Mouse (Mus musculus) MEL (cell line): Measurements from ENCODE around the gene Fam124a. TPM values are rescaled to one million over a fixed set of nuclear protein-coding genes. Genes with fewer than 3 reads are reported as not detected.

Experiments
- DNase-seq: peaks from one replicate; pipeline ENCODE4 v3.0.0; 2011; ENCODE audit warnings: low read depth, low spot score
- H3K27ac ChIP-seq: 2 replicates; pipeline ENCODE4 v1.5.1; 2012; ENCODE audit warnings: low read depth, mild to moderate bottlenecking, control low read depth, low read length, moderate library complexity; ENCODE audit not compliant: control insufficient read depth
- H3K27me3 ChIP-seq, 2 experiments: fragments of 150-350 bp in 1 of 2; sonication (generic) in 1 of 2; 2 replicates each; pipeline ENCODE4 v1.6.1; 2012; ENCODE audit warnings: low read length in 2 of 2, mild to moderate bottlenecking in 2 of 2, improper control_type of control experiment in 1 of 2, moderate library complexity in 1 of 2; ENCODE audit not compliant: insufficient read depth in 2 of 2, control insufficient read depth in 1 of 2
- H3K36me3 ChIP-seq, 2 experiments: 2 replicates each; pipeline ENCODE4 v1.6.1; 2012 to 2014; ENCODE audit warnings: low read length in 2 of 2, improper control_type of control experiment in 1 of 2, inconsistent platforms in 1 of 2, mild to moderate bottlenecking in 1 of 2; ENCODE audit not compliant: insufficient read depth in 2 of 2, control insufficient read depth in 1 of 2
- H3K4me1 ChIP-seq, 2 experiments: fragments of 150-350 bp in 1 of 2; sonication (generic) in 1 of 2; 2 replicates each; pipeline ENCODE4 v1.6.1; 2012; ENCODE audit warnings: low read length in 2 of 2, improper control_type of control experiment in 1 of 2, mild to moderate bottlenecking in 1 of 2; ENCODE audit not compliant: insufficient read depth in 2 of 2, control insufficient read depth in 1 of 2
- H3K4me3 ChIP-seq, 2 experiments: fragments of 150-350 bp in 1 of 2; sonication (generic) in 1 of 2; 2 replicates each; pipeline ENCODE4 v1.5.1; 2012; ENCODE audit warnings: low read depth in 2 of 2, low read length in 2 of 2, mild to moderate bottlenecking in 2 of 2, moderate library complexity in 2 of 2, control low read depth in 1 of 2, improper control_type of control experiment in 1 of 2; ENCODE audit not compliant: control insufficient read depth in 1 of 2, insufficient read depth in 1 of 2
- H3K79me2 ChIP-seq: 2 replicates; pipeline ENCODE4 v1.6.1; 2012; ENCODE audit warnings: mild to moderate bottlenecking, low read length, moderate library complexity; ENCODE audit not compliant: control insufficient read depth, poor library complexity, insufficient read depth
- H3K9ac ChIP-seq: 2 replicates; pipeline ENCODE4 v1.6.1; 2012; ENCODE audit warnings: low read depth, mild to moderate bottlenecking, control low read depth, low read length, moderate library complexity; ENCODE audit not compliant: control insufficient read depth, poor library complexity, severe bottlenecking
- H3K9me3 ChIP-seq: fragments of 150-350 bp; sonication (generic); replicated peaks from 2 replicates; pipeline ENCODE4 v1.6.1; 2012; ENCODE audit warnings: mild to moderate bottlenecking, low read length, improper control_type of control experiment, moderate library complexity; ENCODE audit not compliant: insufficient read depth
- BHLHE40 ChIP-seq: IDR thresholded peaks from 2 replicates; pipeline ENCODE4 v1.6.1; 2012; ENCODE audit warnings: low read depth, mild to moderate bottlenecking, inconsistent platforms, low read length, improper control_type of control experiment, borderline replicate concordance
- CHD1 ChIP-seq: IDR thresholded peaks from 2 replicates; pipeline ENCODE4 v1.6.1; 2012; ENCODE audit warnings: low read depth, mild to moderate bottlenecking, inconsistent platforms, low read length, improper control_type of control experiment
- CHD2 ChIP-seq: IDR thresholded peaks from 2 replicates; pipeline ENCODE4 v1.6.1; 2011; ENCODE audit warnings: low read length, improper control_type of control experiment
- EP300 ChIP-seq, 2 experiments: IDR thresholded peaks; 2 replicates each; pipeline ENCODE4 v1.6.1; 2011; ENCODE audit warnings: improper control_type of control experiment in 2 of 2, low read length in 2 of 2, low read depth in 1 of 2, mild to moderate bottlenecking in 1 of 2
- ETS1 ChIP-seq: IDR thresholded peaks from 2 replicates; pipeline ENCODE4 v1.6.1; 2012; ENCODE audit warnings: low read depth, mild to moderate bottlenecking, inconsistent platforms, low read length, improper control_type of control experiment, moderate library complexity
- GABPA ChIP-seq: IDR thresholded peaks from 2 replicates; pipeline ENCODE4 v1.6.1; 2012; ENCODE audit warnings: low read depth, mild to moderate bottlenecking, inconsistent platforms, low read length, improper control_type of control experiment, moderate library complexity
- GATA1 ChIP-seq: IDR thresholded peaks from 2 replicates; pipeline ENCODE4 v1.6.1; 2011; ENCODE audit warnings: low read depth, low read length, improper control_type of control experiment
- HCFC1 ChIP-seq: IDR thresholded peaks from 2 replicates; pipeline ENCODE4 v1.6.1; 2012; ENCODE audit warnings: low read depth, mild to moderate bottlenecking, inconsistent platforms, low read length, improper control_type of control experiment, moderate library complexity
- JUND ChIP-seq: IDR thresholded peaks from 2 replicates; pipeline ENCODE4 v1.6.1; 2011; ENCODE audit warnings: low read depth, mild to moderate bottlenecking, improper control_type of control experiment, low read length
- MAX ChIP-seq: IDR thresholded peaks from 2 replicates; pipeline ENCODE4 v1.6.1; 2011; ENCODE audit warnings: low read length, improper control_type of control experiment
- MXI1 ChIP-seq: IDR thresholded peaks from 2 replicates; pipeline ENCODE4 v1.6.1; 2011; ENCODE audit warnings: mild to moderate bottlenecking, low read depth, low read length, improper control_type of control experiment
- MYB ChIP-seq: IDR thresholded peaks from 2 replicates; pipeline ENCODE4 v1.6.1; 2011; ENCODE audit warnings: mild to moderate bottlenecking, low read depth, low read length, improper control_type of control experiment
- MYC ChIP-seq: IDR thresholded peaks from 2 replicates; pipeline ENCODE4 v1.6.1; 2011; ENCODE audit warnings: low read depth, mild to moderate bottlenecking, low read length, improper control_type of control experiment, moderate library complexity
- NELFE ChIP-seq: IDR thresholded peaks from 2 replicates; pipeline ENCODE4 v1.6.1; 2011; ENCODE audit warnings: low read depth, low read length, improper control_type of control experiment
- POLR2A ChIP-seq, 2 experiments: IDR thresholded peaks; 2 replicates each; pipeline ENCODE4 v1.6.1; 2011 to 2012; ENCODE audit warnings: low read length in 2 of 2, mild to moderate bottlenecking in 2 of 2, control low read depth in 1 of 2, improper control_type of control experiment in 1 of 2, low read depth in 1 of 2, moderate library complexity in 1 of 2; ENCODE audit not compliant: control insufficient read depth in 1 of 2, insufficient read depth in 1 of 2, poor library complexity in 1 of 2
- POLR2AphosphoS2 ChIP-seq: IDR thresholded peaks from 2 replicates; pipeline ENCODE4 v1.6.1; 2011; ENCODE audit warnings: low read length, improper control_type of control experiment
- RCOR1 ChIP-seq: IDR thresholded peaks from 2 replicates; pipeline ENCODE4 v1.6.1; 2012; ENCODE audit warnings: low read depth, mild to moderate bottlenecking, inconsistent platforms, low read length, improper control_type of control experiment
- SIN3A ChIP-seq: IDR thresholded peaks from 2 replicates; pipeline ENCODE4 v1.6.1; 2012; ENCODE audit warnings: low read length, improper control_type of control experiment, inconsistent platforms
- SMC3 ChIP-seq: IDR thresholded peaks from 2 replicates; pipeline ENCODE4 v1.6.1; 2011; ENCODE audit warnings: low read depth, low read length, improper control_type of control experiment
- TBP ChIP-seq: IDR thresholded peaks from 2 replicates; pipeline ENCODE4 v1.8.0; 2011; ENCODE audit warnings: low read depth, low read length, improper control_type of control experiment
- TCF12 ChIP-seq: IDR thresholded peaks from 2 replicates; pipeline ENCODE4 v1.6.1; 2014; ENCODE audit warnings: low read depth, mild to moderate bottlenecking, inconsistent platforms, low read length, improper control_type of control experiment, moderate library complexity
- UBTF ChIP-seq: IDR thresholded peaks from 2 replicates; pipeline ENCODE4 v1.6.1; 2012; ENCODE audit warnings: low read depth, mild to moderate bottlenecking, inconsistent platforms, low read length, improper control_type of control experiment, moderate library complexity, borderline replicate concordance; ENCODE audit not compliant: insufficient read depth
- USF2 ChIP-seq, 2 experiments: IDR thresholded peaks; 2 replicates each; pipeline ENCODE4 v1.6.1; 2011 to 2012; ENCODE audit warnings: improper control_type of control experiment in 2 of 2, low read length in 2 of 2, borderline replicate concordance in 1 of 2, inconsistent platforms in 1 of 2, low read depth in 1 of 2, mild to moderate bottlenecking in 1 of 2; ENCODE audit not compliant: insufficient read depth in 1 of 2
- ZC3H11A ChIP-seq: IDR thresholded peaks from 2 replicates; pipeline ENCODE4 v1.6.1; 2012; ENCODE audit warnings: low read depth, mild to moderate bottlenecking, inconsistent platforms, low read length, improper control_type of control experiment
- ZKSCAN1 ChIP-seq: IDR thresholded peaks from 2 replicates; pipeline ENCODE4 v1.6.1; 2012; ENCODE audit warnings: low read depth, mild to moderate bottlenecking, inconsistent platforms, low read length, improper control_type of control experiment, moderate library complexity
- polyA plus RNA-seq, 2 experiments: library from polyadenylated mRNA; stranded (reverse) in 1 of 2; unstranded in 1 of 2; fragments of >175 nt in 1 of 2; fragments of >200 nt in 1 of 2; gene quantifications; 2 replicates each; pipeline versions ENCODE4 v1.2.1 to v1.2.4; 2012; ENCODE audit warnings: low replicate concordance in 2 of 2, low read depth in 1 of 2; ENCODE audit not compliant: insufficient read length in 2 of 2, insufficient read depth in 1 of 2, missing spikeins in 1 of 2
- total RNA-seq: library from RNA; depleted of rRNA; stranded (reverse); fragments of 300-350 nt; gene quantifications from 2 replicates; pipeline ENCODE4 v1.2.3, GENCODE M21; 2012

The Fam124a gene
- total and polyA plus RNA-seq, 3 experiments: not detected

DNA sequence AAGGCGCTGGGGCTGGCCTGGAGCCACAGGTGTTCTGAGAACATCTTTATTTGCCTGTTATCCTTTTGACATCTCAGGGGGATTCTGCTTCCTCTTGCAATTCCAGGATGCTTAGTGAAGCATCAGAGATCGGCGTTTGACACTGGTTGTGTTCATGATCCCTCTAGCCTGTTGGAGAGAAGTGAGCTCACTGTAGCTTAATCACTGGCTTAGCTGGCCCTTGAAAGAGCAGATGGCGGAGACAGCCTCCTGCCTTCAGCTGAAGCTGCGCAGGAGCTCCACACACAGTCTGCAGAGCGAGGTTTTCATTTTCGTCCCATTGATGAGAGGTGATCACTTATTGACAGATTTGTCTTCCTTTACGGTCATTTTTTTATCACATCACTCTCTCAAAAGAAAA is 20.3 kb downstream of the Fam124a start:
- TF ChIP-seq GABPA (no peak), GATA1 (no peak), MYC (no peak), SIN3A (no peak), BHLHE40 (no peak), MXI1 (no peak)

DNA sequence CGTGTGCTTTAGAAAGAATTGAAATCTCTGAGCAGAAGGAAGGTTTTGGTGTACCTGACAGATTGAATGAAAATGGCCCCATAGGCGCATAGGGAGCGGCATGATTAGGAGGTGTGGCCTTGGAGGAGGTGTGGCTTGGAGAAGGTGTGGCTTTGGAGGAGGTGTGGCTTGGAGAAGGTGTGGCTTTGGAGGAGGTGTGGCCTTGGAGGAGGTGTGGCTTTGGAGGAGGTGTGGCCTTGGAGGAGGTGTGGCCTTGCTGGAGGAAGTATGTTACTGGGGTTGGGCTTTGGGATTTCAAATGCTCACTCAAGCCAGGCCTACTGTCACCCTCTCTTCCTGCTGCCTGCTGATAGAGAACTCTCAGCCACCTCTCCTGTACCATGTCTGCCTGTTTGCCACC is 25.4 kb downstream of the Fam124a start:
- Histone ChIP-seq H3K9ac (no peak overlapping the region), H3K27me3 (no peaks in the 10 kb centered on the region), H3K27ac (no peak overlapping the region), H3K4me3 (no peak overlapping the region), H3K79me2 (no peaks in the 10 kb centered on the region), H3K9me3 (no peaks in the 10 kb centered on the region), H3K36me3 (no peaks in the 10 kb centered on the region; a peak in 1 of 4 replicates), H3K4me1 (no peaks in the 10 kb centered on the region)
- TF ChIP-seq USF2 (IDR thresholded peaks at IDR 0.05; ENCODE audit: borderline replicate concordance in 1 of 2, insufficient read depth in 1 of 2, low read depth in 1 of 2, low read length in 2 of 2) (no peak), UBTF (no peak), MAX (no peak), POLR2AphosphoS2 (no peak), CHD2 (no peak), TBP (no peak)
- peak; percentile 38 for DNase-seq

More for the DNA sequence above, 20.3 kb downstream of the Fam124a start:
- Histone ChIP-seq H3K4me1 (no peaks in the 10 kb centered on the region), H3K79me2 (no peaks in the 10 kb centered on the region), H3K4me3 (no peak overlapping the region), H3K27me3 (no peaks in the 10 kb centered on the region), H3K9ac (no peak overlapping the region), H3K27ac (no peak overlapping the region), H3K36me3 (no peaks in the 10 kb centered on the region), H3K9me3 (no peaks in the 10 kb centered on the region)
- no peak for DNase-seq

DNA sequence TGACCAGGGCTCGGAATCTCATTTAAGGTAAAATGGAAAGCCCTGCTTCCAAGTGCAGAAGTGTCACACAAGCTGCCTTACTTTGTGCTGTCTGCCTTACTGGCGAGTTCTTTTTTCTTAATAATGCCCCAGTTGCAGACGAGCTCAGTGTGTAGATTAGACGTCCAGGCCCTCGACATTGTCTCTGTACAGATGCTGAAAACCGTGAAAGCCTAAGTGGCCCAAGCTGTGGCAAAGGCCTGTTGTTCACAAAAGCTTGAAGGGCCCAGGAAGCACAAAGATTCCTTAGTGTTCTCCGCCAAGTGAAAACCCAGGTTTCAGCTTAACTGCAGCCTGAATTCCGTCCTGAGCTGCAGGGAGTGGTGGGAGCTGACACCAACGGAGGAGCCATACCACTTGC is 26.2 kb downstream of the Fam124a start:
- no peak overlapping the region for H3K9ac ChIP-seq
- H3K4me1 ChIP-seq: no peaks in the 10 kb centered on the region
- no peaks in the 10 kb centered on the region; a peak in 1 of 4 replicates for H3K36me3 ChIP-seq
- no peak overlapping the region for H3K4me3 ChIP-seq
- TF ChIP-seq SMC3: no peak
- no peak for TF ChIP-seq GABPA
- TF ChIP-seq SIN3A: no peak
- TF ChIP-seq NELFE: no peak
- TF ChIP-seq EP300 (IDR thresholded peaks at IDR 0.05; ENCODE audit: low read depth in 1 of 2, low read length in 2 of 2): no peak
- no peak for TF ChIP-seq ZKSCAN1
- TF ChIP-seq HCFC1: no peak
- TF ChIP-seq JUND: no peak
- TF ChIP-seq CHD1: no peak
- TF ChIP-seq BHLHE40: no peak
- no peak for TF ChIP-seq GATA1
- no peak for TF ChIP-seq ZC3H11A
- no peak for TF ChIP-seq MYB
- no peak for TF ChIP-seq TCF12
- no peak for TF ChIP-seq POLR2A (IDR thresholded peaks at IDR 0.05; ENCODE audit: control insufficient read depth in 1 of 2, insufficient read depth in 1 of 2, low read depth in 1 of 2, low read length in 2 of 2, poor library complexity in 1 of 2)
- no peak for TF ChIP-seq RCOR1
- TF ChIP-seq TBP: no peak
- no peak for TF ChIP-seq ETS1
- TF ChIP-seq MAX: no peak
- TF ChIP-seq, all 39 proteins: peak for 0
- Histone ChIP-seq H3K79me2 (no peaks in the 10 kb centered on the region), H3K9me3 (no peaks in the 10 kb centered on the region), H3K27ac (no peak overlapping the region), H3K27me3 (no peaks in the 10 kb centered on the region)
- DNase-seq: no peak
